29 mouse cellular contexts compared by ENCODE assay signal in the genomic region with DNA sequence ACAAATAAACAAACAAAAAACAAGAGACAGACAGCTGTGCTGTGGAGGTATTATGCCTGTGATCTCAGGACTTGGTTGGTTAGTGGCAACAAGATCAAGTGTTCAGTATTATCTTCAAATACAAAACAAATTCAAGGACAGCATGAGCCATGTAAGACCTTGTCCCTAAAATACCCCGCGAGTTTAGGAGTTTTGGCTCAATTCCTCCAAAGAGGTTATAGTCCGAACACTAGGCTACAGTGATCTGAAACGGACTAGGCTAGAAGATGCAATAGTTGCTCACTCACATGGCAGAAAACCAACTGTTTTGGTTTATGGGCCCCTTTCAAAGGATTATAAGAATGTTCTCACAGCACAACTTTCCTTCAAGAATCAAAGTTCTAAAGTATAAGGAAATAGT. TPM values are rescaled to one million over a fixed set of nuclear protein-coding genes. Genes with fewer than 3 reads are reported as not detected.
A peak's percentile ranks its signal among the peaks of the same experiment; 100 is the strongest.
DNase-seq lines count a peak whose midpoint lies in the region; ATAC-seq lines count a peak whose summit lies in the region.
"Had no signal": no experiment of that assay in that cellular context is flagged by ENCODE, and none has a peak within 500 bp of the region (broad histone marks: within the 10 kb centered on the region; RNA-seq: fewer than 3 reads in every experiment).

No protein-coding gene starts in this region.

- no peak for ATAC-seq in kidney, embryonic 15.5 days (replicated peaks; ENCODE audit: low FRiP score)
- ATAC-seq: CD4-positive, CD25-positive, alpha-beta regulatory T cell, adult 4 months; forebrain, embryonic 16.5 days; intestine, postnatal 0 days; lung, postnatal 0 days had no signal

- no peak overlapping the region for H3K4me3 ChIP-seq in kidney, embryonic 15.5 days (replicated peaks)
- H3K4me3 ChIP-seq: forebrain, embryonic 10.5 days; gastrocnemius, adult 2 months; heart, adult 2 months; heart, embryonic 13.5 days; limb, embryonic 13.5 days; liver, embryonic 13.5 days; megakaryocyte, embryonic 14.5 days; midbrain, embryonic 12.5 days; myocyte; neural tube, embryonic 12.5 days had no signal

- 88% methylated on average over 4 of the region's 4 CpGs for WGBS in kidney, embryonic 15.5 days

- no peak overlapping the region for H3K4me2 ChIP-seq in kidney, embryonic 15.5 days
- H3K4me2 ChIP-seq: heart, embryonic 13.5 days; hindbrain, embryonic 14.5 days; limb, embryonic 13.5 days; liver, embryonic 13.5 days; midbrain, embryonic 12.5 days; neural tube, embryonic 12.5 days had no signal

- intact Hi-C loops in left cerebral cortex, postnatal 4 days (cut with DNase I) = no loop called here

- no peak overlapping the region for H3K9ac ChIP-seq in kidney, embryonic 15.5 days
- H3K9ac ChIP-seq: heart, embryonic 13.5 days; hindbrain, embryonic 14.5 days; limb, embryonic 13.5 days; liver, embryonic 13.5 days; midbrain, embryonic 12.5 days; neural tube, embryonic 12.5 days had no signal

- DNase-seq in heart, adult 8-10 months (ENCODE audit: low spot score) = peak; percentile 12
- DNase-seq in heart, adult 11 months = no peak
- peak; percentile 10 for DNase-seq in kidney, postnatal 14 days
- DNase-seq in adrenal gland, adult 8-10 months = peak; percentile 41
- peak; percentile 39 for DNase-seq in adrenal gland, postnatal 14 days
- DNase-seq in left cerebral cortex, postnatal 4 days = no peak
- DNase-seq: cerebellum, adult 8-10 months; cerebellum, postnatal 25 days; gastrocnemius, adult 2 months; gastrocnemius, postnatal 36 days; heart, adult 2 months; heart, postnatal 10 days; liver, embryonic 13.5 days; lung, adult 18-20 months; lung, postnatal 4 days; thymus, postnatal 25 days had no signal

- H3K27me3 ChIP-seq in kidney, embryonic 15.5 days = no peaks in the 10 kb centered on the region
- H3K27me3 ChIP-seq: heart, embryonic 13.5 days; limb, embryonic 13.5 days; liver, embryonic 13.5 days; megakaryocyte, embryonic 14.5 days; midbrain, embryonic 12.5 days; neural tube, embryonic 12.5 days had no signal

- H3K36me3 ChIP-seq in kidney, embryonic 15.5 days = peaks cover 8% of the 10 kb centered on the region
- H3K36me3 ChIP-seq: limb, embryonic 13.5 days; liver, embryonic 13.5 days; midbrain, embryonic 12.5 days; neural tube, embryonic 12.5 days had no signal

- H3K4me1 ChIP-seq in kidney, embryonic 15.5 days = no peaks in the 10 kb centered on the region
- H3K4me1 ChIP-seq: forebrain, embryonic 10.5 days; heart, embryonic 13.5 days; limb, embryonic 13.5 days; midbrain, embryonic 12.5 days; neural tube, embryonic 12.5 days had no signal

- H3K27ac ChIP-seq in kidney, embryonic 15.5 days = no peak overlapping the region
- H3K27ac ChIP-seq: forebrain, embryonic 10.5 days; gastrocnemius, adult 2 months; heart, adult 2 months; heart, embryonic 13.5 days; hindbrain, embryonic 14.5 days; limb, embryonic 13.5 days; liver, embryonic 13.5 days; midbrain, embryonic 12.5 days; neural tube, embryonic 12.5 days had no signal

- H3K9me3 ChIP-seq in kidney, embryonic 15.5 days (replicated peaks) = peaks cover 4% of the 10 kb centered on the region; the same call in 1 of the 2 replicates
- H3K9me3 ChIP-seq: limb, embryonic 13.5 days; liver, embryonic 13.5 days; megakaryocyte, embryonic 14.5 days; neural tube, embryonic 12.5 days had no signal

RNA-seq across cellular contexts. Expression of gene Trim33, which starts 9.7 kb away (rescaled TPM):
- 10 to 100 TPM; 14.7 to 15.9 (median 14.9) TPM for total RNA-seq in heart, adult 8-10 months (2022)
- polyA plus RNA-seq in kidney, embryonic 15.5 days (2015; fragmentation: Nextera tagmentation; extraction: Ambion mirVana) = 26.7 and 29.7 TPM in 2 replicates
- 10 to 100 TPM; 36.0 to 50.9 (median 46.6) TPM for total RNA-seq in adrenal gland, adult 8-10 months (2022)
- total RNA-seq in adrenal gland, postnatal 14 days (2021) = 32.6 and 33.5 TPM in 2 replicates
- 10 to 100 TPM; 73.1 to 75.2 TPM for total RNA-seq in left cerebral cortex, postnatal 4 days (2021)

Comparison
In these comparisons a context has a peak if more than half of its experiments do, and no peak if none do; other contexts are left out.
1. DNase-seq: peak in heart, adult 8-10 months (single experiment), kidney, postnatal 14 days (single experiment), adrenal gland, adult 8-10 months (single experiment) and adrenal gland, postnatal 14 days (single experiment); none in heart, adult 11 months (single experiment) and left cerebral cortex, postnatal 4 days (single experiment).